Mouse (Mus musculus) layer of hippocampus, adult 8-10 months (tissue): ENCODE measurements at regions not wholly inside any gene's neighbourhood (a gene's known extent, or its start where the extent isn't known, plus 50 kb on each side); places are given as distances from the start of the nearest gene placed in this dataset.

ENCODE experiments used
- DNase-seq, 2 experiments: peaks; one replicate each; pipeline ENCODE4 v3.0.0; 2022; ENCODE audit warnings: low spot score in 2 of 2

- no peak for DNase-seq
Measured at GRCm38 (mm10) chr9:52379031-52379430, 210.7 kb upstream of the Zc3h12c start.

DNA sequence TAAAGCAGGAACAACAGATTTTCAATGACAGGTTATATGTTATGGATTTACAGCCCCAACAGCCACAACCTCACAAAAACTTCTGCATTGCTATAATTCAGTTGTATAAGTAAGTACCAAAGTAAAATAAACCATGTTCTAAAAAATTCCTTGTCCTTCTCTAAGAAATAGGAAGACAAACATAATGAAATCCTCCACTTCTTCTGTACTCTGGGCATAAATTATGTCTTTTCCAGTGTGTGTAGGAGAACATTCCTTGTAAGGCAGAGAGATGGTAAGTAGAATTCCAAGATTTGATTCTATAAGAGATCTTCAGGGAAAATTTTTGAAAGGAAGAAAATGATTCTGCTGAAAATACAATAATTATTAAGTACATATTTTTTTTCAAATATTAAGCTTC, 209.4 kb upstream of the Zc3h12c start:
- no peak for DNase-seq

- DNase-seq = no peak
Measured at GRCm38 (mm10) chr9:52376914-52377313, 208.5 kb upstream of the Zc3h12c start.

DNA sequence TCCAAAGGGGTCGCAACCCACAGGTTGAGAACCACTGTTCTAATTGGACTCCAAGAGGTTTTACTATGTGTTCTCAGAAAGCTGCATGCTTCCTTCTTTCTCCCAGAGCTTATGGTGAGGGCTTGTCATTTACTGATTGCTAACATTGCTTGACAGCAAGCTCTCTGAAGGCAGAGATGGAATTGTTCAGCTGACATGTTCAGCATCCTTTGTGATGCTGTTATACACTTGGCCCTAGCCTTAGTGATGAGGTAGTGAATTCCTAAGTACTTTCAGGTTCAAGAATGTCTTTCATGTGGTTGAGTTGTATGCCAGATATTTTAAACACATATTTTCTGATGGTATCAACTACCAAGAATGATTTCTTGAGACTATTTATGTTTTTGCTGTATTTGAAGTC, 202.9 kb upstream of the Zc3h12c start:
- DNase-seq = no peak

DNA sequence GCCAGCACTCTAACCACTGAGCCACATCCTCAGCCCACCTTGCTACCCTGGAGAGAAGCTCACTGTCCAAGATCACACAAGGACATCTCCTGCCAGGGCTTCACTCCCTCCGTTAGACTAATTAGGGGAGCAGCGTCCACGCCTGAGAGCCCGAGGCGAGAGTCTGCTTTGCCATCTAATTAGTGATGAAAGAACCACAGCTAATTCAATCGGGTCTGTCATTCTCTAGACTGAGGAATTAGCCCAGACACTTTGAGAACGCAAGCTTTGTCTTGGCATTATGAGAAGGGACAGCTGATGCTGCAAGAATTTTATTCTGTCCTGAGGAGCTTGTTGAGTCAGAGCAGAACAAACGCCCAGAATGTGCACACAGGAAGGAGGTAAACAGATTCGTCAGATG, 200.5 kb upstream of the Zc3h12c start:
- peak; percentile 7 to 22 for DNase-seq

DNA sequence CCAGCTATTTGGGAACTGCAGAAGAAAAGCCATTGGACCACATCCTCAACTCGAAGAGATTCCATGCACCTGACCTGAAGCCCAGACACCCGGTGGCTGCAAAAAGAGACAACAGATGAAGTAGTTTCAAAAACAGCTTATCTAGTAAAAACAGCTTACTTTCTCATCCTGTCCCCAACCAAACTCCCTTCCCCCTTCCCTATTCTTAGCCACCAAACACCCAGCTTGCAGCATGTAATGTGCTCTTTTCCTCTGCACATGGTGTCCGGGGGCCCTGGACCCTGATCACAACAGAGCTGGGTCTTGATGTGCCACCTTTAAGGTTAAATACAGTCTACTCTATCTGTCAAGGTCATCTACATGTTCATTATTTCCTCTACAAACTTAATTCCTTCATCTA, 199.7 kb upstream of the Zc3h12c start:
- no peak for DNase-seq

- DNase-seq = no peak
Measured at GRCm38 (mm10) chr9:52366046-52366445, 197.7 kb upstream of the Zc3h12c start.

DNA sequence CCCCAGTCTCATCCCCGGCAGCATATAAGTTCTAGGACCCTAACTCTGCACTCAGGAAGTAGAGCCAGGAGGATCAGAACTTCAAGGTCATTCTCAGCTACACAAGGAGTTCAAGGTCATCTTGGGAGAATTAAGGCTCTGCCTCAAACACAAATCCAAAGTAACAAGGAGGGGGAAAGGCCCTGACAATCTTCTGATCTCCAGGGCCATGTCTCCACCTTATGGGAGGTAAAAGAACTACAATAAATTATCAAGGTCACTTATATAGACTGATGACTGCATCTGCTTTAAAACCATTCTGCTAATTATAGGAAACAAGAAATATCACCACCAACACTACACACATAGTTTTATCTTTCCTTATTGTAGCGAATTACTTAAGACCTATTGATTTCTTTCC, 193.2 kb upstream of the Zc3h12c start:
- DNase-seq = no peak

GRCm38 (mm10) chr9:52359416-52359815, 191.0 kb upstream of the Zc3h12c start:
- no peak for DNase-seq

DNA sequence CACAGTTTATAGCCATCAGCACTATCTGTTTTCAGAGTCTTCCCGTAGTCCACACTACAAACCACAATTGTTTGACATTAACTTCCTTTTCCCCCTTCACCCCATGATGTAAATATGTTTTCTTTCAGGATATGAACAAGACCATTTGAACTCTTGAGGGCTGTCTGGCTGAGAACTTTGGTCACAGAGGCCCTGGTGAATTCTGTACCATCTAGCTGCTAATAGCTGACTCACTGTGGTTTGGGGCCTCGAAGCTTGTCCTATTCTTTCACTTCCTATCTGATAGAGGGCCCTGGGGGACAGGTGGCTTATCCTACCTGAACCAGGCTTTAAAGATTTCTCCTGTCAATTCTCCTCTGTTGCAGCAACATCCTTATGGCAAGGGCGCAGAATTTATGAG, 188.2 kb upstream of the Zc3h12c start:
- no peak for DNase-seq

GRCm38 (mm10) chr9:52355187-52355982, 187.0 kb upstream of the Zc3h12c start:
- DNase-seq = no peak

DNA sequence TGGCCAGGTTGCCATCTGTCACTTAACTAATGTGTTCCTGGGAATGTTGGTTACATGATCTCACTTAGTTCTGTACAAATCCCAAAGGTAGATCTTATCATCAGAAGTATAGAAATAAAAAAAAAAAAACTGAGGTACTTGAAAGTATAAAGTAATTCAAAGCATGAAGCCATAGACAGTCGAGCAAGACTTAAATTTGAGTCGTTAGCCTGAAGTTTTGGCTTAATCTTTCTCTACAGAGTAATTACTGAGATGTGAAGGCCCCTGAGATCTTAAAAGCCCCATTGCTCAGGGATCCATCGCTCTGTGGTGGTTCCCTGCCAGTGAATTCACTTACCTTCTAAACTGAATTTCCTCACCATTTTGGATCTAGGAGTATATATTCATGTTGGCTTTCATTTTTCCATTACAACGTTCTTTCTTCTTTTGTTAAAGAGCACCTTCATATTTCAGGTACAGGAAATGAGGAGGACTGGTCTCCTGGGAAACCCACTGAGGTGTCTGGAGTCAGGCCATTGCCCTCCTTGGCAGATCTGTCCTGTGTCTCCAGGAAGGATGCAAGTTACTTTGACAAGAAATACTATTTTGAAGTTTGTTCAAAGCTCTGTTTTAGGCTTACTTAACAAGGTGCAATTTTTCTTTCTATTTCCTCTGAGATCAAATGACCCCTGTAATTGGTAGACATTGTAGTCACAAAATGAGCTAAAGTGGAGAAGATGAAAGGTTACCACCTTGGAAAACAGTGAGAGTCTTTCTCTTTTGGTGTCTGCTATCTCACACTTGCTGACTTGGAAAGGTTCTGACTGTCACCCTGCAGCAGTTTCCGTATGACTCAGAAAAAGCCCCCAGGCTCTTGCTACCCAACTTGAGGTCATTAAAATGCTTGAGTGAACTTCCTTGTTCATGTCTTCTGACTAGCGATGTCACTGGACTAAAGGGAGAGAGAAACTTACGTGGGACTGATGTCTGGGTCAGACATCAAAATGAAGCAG, 180.5 kb upstream of the Zc3h12c start:
- no peak for DNase-seq

DNA sequence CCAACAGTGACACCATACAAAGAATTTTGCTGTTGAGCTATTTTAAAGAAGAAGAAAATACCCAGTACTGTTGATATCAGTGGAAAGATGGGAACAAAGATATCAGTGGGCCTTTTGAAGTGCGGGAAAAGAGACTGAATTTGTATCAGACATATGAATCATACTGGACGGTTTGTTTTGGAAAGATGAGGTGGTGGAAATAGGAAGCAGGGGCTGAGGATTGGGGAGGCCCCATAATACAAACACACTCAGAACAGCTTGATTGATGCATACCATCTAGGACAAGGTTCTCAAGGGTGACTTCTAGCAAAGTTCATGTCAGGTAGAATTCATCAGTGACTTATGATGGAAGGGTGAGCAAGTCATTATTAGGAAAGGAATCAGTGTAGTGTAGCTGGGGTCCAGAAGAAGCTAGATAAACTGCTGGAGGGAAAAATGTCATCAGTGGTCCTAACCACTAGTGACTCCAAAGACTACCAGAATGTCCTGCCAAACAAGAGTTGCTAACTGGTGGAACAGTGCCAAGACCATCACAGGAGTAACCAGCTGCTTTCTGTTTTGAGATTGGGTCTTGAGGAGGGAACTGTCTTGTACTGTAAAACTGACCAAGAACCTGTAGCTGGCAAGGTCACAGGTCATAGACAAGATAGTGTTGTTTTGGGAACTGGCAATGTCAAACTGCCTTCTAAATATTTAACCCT, 176.0 kb upstream of the Zc3h12c start:
- DNase-seq = no peak

GRCm38 (mm10) chr9:52341029-52341428, 172.7 kb upstream of the Zc3h12c start:
- no peak for DNase-seq

GRCm38 (mm10) chr9:52337786-52338322, 169.5 kb upstream of the Zc3h12c start:
- no peak for DNase-seq

GRCm38 (mm10) chr9:52334767-52335166, 166.4 kb upstream of the Zc3h12c start:
- DNase-seq = no peak

- DNase-seq = no peak
Measured at GRCm38 (mm10) chr9:52333884-52334283, 165.5 kb upstream of the Zc3h12c start.

DNA sequence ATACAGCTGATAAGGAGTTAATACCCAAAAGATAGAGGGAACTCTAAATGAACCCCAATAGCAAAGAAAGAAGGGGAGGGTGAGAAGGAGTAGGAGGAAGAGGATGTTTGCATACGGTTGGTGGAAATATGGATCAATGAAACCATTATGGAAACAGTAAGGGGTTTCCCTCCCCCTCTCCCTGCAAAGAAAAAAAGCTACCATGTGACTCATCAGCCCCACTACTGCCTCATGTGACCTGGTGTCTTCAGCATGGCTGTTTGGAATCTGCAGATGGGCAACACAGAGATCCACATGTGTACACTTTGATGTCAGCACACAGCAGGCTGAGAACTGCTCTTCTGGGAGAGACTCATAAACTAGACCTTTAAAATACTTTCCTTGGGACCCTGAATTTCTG, 163.4 kb upstream of the Zc3h12c start:
- DNase-seq = no peak

GRCm38 (mm10) chr9:52330652-52331051, 162.3 kb upstream of the Zc3h12c start:
- no peak for DNase-seq

GRCm38 (mm10) chr9:52324347-52324746, 156.0 kb upstream of the Zc3h12c start:
- no peak for DNase-seq

DNA sequence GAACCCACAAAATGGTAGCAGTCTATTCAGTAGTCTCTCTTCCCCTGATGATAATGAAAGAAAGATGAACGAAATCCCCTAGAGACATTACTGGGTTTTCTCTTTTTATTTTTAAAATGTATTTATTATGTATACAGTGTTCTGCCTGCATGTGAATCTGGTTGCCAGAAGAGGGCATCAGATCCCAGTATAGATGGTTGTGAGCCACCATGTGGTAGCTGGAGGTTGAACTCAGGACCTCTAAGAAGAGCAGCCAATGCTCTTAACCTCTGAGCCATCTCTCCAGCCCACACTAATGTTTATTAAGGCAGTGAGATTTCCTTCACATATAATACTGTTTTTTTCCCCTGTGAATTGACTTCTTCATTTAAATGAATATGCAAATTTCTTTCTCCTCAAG, 155.4 kb upstream of the Zc3h12c start:
- no peak for DNase-seq

GRCm38 (mm10) chr9:52323226-52323625, 154.9 kb upstream of the Zc3h12c start:
- DNase-seq = no peak
